Mouse (Mus musculus) left cerebral cortex, postnatal 25 days (tissue): ENCODE results near the gene Zcchc8. TPM values are rescaled to one million over a fixed set of nuclear protein-coding genes. Genes with fewer than 3 reads are reported as not detected.

Source experiments
- DNase-seq, 2 experiments: peaks; one replicate each; pipeline ENCODE4 v3.0.0; 2022; ENCODE audit warnings: low spot score in 2 of 2, mixed read lengths in 1 of 2
- intact Hi-C: fragments of 180-260 bp; cut with DNase I; formaldehyde crosslinking; loops from one replicate; pipeline ENCODE4 v1.15.1; 2025
- total RNA-seq, 2 experiments: library from RNA; stranded (reverse); gene quantifications; 2 replicates each; pipeline ENCODE4 v1.2.3; 2021

Gene Zcchc8
- total RNA-seq, 2 experiments from 2014 or later = 37.4 to 50.3 TPM

GRCm38 (mm10) chr5:123694468-123694867 lies 26.4 kb downstream of the Zcchc8 start:
- no peak for DNase-seq
- intact Hi-C loops = loop anchor here (10.0 kb wide), 1 partner anchor 240 kb away; no protein-coding TSS in a partner anchor

DNA sequence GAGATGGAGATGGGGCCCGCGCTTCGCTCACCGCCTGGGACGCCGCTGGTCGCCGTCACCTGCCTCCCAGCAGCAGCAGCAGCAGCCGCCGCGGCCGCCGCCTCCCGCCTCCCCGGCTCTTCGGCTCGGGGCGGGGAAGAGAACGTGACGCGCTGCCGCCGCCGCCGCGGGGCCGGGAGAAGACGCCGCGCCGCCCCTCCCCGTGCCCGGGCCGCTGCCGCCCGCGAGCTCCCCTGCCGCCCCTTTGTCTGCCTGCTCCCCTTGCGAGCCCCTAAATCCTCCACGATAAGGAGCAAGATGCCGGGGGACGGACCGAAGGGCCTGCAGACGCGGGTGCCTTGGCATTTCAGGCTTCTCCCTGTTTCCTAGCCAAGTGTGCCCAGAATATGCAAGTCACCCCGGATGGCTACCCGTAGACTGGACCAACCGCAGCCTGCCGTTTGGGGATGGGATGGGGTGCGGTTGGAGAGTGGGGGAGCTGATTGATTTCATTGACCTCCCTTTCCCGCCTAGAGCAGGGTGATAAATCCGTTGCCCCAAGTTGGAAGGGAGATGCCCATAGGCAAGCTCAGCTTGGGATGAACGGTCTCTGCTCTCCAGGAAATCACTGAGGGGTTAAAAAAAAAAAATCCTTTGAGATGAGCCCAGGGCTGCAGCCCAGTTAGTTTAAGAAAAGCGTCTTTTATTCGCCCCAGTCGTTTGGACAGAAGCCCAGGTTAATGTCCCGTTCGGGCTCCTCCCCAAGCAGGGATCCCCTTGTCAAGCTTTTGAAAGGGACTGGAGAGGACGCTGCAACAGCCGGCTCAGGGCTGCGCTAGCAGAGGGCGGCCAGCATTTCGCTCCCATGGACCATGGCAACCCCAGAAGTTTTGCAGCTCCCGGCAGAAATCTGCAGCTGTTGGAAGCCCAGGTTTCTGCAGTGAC lies 36.4 kb downstream of the Zcchc8 start, which contains the start of gene Clip1:
TSS of gene Clip1 (minus strand) at position 398 of the 924 bp plus-strand sequence.
- intact Hi-C loops = loop anchor here (5.0 kb wide), 1 partner anchor 57 kb away; no protein-coding TSS in a partner anchor
- peak; percentile 75 to 84 for DNase-seq

GRCm38 (mm10) chr5:123683377-123684220 lies 37.3 kb downstream of the Zcchc8 start:
- intact Hi-C loops = loop anchor here (5.0 kb wide), 1 partner anchor 56 kb away; no protein-coding TSS in a partner anchor
- DNase-seq = peak; percentile 32 to 64

DNA sequence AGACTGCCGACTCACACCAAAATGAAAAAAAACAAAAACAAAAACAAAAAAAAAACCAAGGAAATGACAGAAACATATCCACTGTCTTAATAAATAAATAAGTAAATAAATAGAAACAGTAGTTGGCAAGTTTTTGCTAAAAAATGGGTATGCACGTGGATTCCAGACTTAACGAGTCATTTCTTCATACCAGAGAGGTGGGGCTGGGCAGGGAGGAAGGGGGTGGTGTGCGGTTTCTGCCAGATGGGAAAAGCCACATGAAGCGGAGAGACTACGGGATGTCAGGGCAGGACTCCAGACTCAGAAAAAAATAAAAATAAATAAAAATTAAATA lies 37.9 kb downstream of the Zcchc8 start:
- DNase-seq = peak in 1 of 2 experiments; percentile 61
- intact Hi-C loops = loop anchor here (5.0 kb wide), 1 partner anchor 56 kb away; no protein-coding TSS in a partner anchor

DNA sequence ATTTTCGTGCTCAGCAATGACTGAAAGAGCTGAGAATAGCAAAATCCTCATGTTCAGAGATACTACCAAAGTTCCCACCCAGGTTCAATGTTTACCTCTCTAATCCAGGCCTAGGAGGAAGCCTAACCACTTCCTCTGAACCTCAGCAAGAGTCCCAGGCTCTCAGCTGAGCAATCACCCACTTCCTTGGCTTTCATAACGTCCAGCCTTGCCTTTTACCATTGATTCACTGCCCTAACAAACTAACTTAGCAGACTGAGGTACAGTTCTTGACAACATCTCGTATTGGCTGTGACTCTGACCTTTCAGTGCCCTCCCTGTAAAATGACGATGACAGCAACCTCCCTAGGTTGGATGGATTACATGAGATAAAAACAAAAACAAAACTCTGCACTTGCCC lies 38.5 kb downstream of the Zcchc8 start:
- no peak for DNase-seq
- intact Hi-C loops = loop anchor here (5.0 kb wide), 1 partner anchor 55 kb away; no protein-coding TSS in a partner anchor

DNA sequence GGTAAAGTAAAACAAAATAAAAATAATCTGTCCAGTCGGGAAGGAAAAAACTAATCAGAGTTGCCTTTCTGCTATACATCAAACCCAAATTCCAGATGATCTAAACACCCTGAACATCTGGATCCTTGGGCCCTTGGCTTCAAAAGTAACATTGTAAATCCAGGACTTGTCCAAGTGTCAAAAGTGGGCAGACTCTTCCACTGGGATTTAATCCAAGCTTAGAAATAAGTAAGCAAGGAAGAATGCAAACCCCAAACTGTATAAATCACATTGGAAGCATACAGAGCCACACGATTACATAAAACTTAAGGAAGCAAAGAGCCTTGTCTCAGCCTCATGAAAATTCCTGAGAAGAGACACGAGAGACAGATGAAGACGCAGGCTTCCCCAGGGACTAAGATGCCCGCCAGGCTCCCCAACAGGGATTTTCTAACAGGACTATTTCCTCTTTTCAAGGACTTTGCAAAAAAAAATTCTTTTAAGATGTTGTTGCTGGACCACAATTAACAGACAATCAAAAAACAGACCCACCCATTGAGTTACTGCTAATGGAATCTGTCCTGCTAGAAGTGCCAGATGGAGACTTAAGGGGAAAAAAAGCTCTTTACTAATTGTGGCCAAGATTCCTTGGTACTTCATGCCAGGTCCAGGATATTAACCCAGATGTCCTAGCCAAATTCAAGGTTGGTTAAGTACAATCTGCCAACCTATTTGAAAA lies 41.2 kb downstream of the Zcchc8 start:
- intact Hi-C loops = loop anchor here (5.0 kb wide), 1 partner anchor 52 kb away; no protein-coding TSS in a partner anchor
- no peak for DNase-seq

GRCm38 (mm10) chr5:123679106-123679505 lies 41.8 kb downstream of the Zcchc8 start:
- intact Hi-C loops = no loop called here

GRCm38 (mm10) chr5:123675717-123676116 lies 45.2 kb downstream of the Zcchc8 start:
- DNase-seq = no peak
- intact Hi-C loops = no loop called here

More at GRCm38 (mm10) chr5:123679106-123679505, 41.8 kb downstream of the Zcchc8 start:
- no peak for DNase-seq

DNA sequence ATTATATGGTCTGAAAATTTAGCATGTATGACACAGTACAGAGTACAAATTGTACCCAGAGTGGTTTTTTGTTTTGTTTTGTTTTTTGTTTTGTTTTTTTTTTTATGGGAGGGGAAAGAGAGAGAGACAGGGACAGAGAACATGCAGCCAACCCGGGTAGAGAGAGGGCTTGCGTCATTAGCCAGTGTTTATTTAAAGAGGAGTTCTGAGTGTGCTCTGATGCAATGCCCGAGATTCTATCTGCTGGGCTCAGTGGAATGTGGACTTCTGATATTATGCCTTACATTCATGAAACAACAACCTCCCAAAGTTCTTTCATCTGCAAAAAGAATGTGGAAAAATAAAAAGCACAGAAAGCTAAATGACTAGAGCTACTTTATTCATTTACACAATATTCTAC lies 45.7 kb downstream of the Zcchc8 start:
- DNase-seq = no peak
- intact Hi-C loops = no loop called here

DNA sequence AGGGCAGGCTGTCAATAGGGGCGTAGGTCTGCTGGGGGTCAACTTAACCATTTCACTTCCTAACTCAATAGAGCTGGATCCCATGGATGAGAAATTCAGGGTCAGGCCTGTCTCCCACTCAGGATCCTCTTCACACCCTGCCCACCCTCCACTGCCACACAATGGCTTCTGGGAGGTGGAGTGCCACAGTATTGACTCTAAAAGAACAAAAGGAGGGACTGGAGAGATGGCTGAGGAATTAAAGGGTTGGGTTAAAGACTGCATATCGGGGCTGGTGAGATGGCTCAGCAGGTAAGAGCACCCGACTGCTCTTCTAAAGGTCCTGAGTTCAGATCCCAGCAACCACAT lies 49.5 kb downstream of the Zcchc8 start:
- intact Hi-C loops = no loop called here
- DNase-seq = no peak

DNA sequence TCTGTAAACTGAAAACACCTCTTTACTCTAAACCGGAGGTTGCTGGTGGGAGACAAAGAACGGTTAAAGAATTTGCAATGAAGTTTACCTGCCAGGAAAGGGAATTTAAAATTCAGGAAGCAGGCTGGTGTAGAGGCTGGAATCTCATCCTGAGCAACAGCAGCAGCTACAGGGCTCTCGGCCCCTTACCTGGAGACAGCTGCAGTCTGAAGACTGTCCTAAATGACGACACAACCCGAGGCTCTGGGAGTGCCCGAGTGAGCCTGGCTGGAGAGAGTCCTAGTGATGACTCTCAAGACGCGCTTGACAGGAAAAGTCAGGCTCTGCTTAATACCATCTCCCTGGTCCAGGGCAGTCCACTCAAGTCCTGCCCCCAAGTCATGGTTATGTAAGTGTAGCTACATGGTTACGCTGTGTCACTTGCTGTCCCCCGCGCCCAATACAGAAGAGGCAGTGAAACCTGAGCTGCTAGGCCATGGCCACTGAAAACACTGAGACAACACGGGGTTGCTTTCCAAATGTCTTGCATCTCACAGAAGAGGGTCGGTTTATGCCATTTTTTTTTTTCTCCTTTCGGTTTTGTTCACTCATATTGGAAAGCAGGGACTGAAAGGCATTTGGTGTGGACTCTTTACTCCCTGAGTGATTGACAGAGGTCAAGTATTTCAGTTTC lies 50.0 kb downstream of the Zcchc8 start:
- DNase-seq = no peak
- intact Hi-C loops = no loop called here

GRCm38 (mm10) chr5:123669991-123670799 lies 50.7 kb downstream of the Zcchc8 start:
- intact Hi-C loops = no loop called here
- DNase-seq = no peak

DNA sequence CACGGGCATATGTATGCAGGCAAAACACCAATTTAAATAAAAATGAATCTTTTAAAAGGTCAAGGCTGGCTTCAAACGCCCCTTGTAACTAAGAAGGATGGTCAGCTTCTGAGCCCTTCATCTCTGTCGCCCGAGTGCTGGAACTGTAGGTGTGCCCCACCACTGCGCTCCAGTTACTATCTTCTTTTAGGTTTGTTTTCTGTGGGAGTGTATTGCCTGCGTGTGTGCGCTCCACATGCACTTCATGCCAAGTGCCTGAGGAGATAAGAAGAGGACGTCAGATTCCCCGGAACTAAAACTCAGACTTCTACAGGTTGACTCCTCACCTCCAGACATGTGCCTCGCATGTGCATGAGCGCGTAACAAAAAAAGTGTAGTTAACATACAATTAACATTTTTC lies 53.0 kb downstream of the Zcchc8 start:
- intact Hi-C loops = no loop called here
- DNase-seq = peak in 1 of 2 experiments; percentile 46

DNA sequence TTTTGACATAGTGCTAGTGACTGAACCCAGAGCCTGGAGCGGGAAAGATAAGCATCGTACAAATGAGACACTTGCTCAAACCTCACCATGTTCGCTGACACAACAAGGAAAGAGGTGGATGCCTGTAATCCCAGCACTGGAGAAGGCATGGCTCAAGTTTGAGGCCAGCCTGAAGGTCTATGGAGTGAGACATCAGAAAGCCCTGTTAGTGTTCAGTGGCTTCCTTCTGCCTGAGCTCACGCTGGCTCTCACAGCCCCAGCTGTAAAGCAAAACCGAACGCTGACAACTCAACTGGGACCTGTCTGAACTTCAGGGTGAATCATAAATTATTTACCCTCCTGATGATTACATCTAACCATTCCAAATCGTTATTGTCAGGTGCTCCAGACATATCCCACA lies 54.9 kb downstream of the Zcchc8 start:
- no peak for DNase-seq
- intact Hi-C loops = no loop called here

DNA sequence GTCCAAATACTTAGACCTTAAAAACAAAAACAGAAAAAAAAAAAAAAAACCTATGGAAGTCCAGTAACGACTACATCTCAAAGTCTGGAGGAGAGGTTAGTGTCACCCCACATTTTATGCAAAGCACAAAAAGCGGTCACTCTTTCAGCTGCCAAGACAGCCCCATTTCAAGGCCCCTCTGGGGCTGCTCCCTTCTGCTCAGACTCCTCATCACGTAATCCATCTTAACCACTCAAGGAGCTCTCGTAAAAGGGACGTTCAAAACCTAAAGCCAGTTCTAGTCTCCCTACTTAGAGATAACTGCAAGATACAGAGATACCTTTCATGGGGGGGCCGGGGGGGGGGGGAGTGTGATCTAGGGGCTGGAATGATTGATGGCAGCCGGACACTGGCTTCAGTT lies 56.6 kb downstream of the Zcchc8 start:
- DNase-seq = no peak
- intact Hi-C loops = no loop called here

DNA sequence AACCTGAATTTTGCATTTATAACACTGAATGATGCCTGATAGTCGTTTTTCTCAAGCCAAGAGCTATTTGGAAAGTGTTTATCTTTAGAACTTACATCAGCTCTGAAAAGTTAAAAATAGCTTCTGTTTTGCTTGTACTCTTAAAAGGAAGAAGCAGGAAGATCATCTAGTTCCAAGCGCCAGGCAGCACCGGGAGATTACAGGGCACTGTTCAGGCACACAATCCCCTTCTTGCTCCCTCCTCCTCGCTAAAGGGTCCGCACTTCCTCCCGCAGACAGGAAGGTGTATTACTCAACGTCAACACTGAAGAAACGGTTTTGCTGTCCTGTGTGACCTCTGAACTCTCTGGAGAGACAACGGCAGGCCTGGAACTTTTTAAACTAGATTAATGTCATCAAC lies 58.8 kb downstream of the Zcchc8 start:
- peak in 1 of 2 experiments; percentile 49 for DNase-seq
- intact Hi-C loops = no loop called here

DNA sequence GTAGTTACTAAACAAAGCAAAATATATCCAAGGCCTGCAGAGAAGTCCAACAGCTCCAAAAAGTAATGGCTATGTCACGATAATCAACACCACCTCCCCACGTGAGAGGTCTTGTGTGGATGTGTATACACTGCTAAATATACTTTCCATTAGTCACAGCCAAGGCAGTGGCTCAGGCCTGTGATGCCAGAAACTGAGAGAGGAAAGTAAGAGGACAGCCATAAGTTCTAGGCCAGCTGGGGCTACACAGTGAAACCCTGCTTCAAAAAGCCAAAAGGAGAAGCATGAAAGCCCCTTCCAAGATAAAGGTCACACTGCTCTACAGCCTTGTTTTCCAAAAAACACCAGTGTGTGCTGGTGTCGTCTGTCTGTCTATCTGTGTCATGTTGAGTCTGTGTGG lies 59.3 kb downstream of the Zcchc8 start:
- intact Hi-C loops = no loop called here
- peak in 1 of 2 experiments; percentile 68 for DNase-seq

GRCm38 (mm10) chr5:123657651-123658050 lies 63.2 kb downstream of the Zcchc8 start:
- intact Hi-C loops = no loop called here
- DNase-seq = no peak
